Mouse (Mus musculus) gastrocnemius, adult 2 months (tissue): Measurements from ENCODE around the gene Rab11fip5. TPM values are rescaled to one million over a fixed set of nuclear protein-coding genes. Genes with fewer than 3 reads are reported as not detected.

ENCODE experiments used
- DNase-seq: peaks from one replicate; pipeline ENCODE4 v3.0.0; 2022
- H3K27ac ChIP-seq: fragments of 200-600 bp; 2 replicates; pipeline ENCODE4 v1.8.1; 2022; ENCODE audit warnings: mild to moderate bottlenecking
- H3K4me3 ChIP-seq: fragments of 200-600 bp; 2 replicates; pipeline ENCODE4 v1.8.1; 2022; ENCODE audit warnings: mild to moderate bottlenecking, moderate library complexity
- CTCF ChIP-seq: fragments of 200-600 bp; IDR thresholded peaks from 2 replicates; pipeline ENCODE4 v1.8.1; 2022; ENCODE audit warnings: antibody characterized with exemption, mild to moderate bottlenecking, moderate library complexity
- intact Hi-C: fragments of 180-260 bp; cut with DNase I; formaldehyde crosslinking; loops from one replicate; pipeline ENCODE4 v1.15.1; 2025
- total RNA-seq, 2 experiments: library from RNA; stranded (reverse); gene quantifications; 2 replicates each; pipeline ENCODE4 v1.2.3; 2021

The Rab11fip5 gene
- total RNA-seq, 2 experiments from 2014 or later, result 24.2 to 28.2 TPM

- peak; percentile 69 for TF ChIP-seq CTCF
- Histone ChIP-seq H3K4me3 (no peak overlapping the region), H3K27ac (no peak overlapping the region)
- intact Hi-C loops, result no loop called here
- peak; percentile 62 for DNase-seq
Observed at GRCm38 (mm10) chr6:85339273-85339901, 35.0 kb downstream of the Rab11fip5 start.

- intact Hi-C loops, result no loop called here
- H3K27ac ChIP-seq, result no peak overlapping the region
- no peak overlapping the region for H3K4me3 ChIP-seq
- no peak for TF ChIP-seq CTCF
- DNase-seq, result no peak
Observed at GRCm38 (mm10) chr6:85336944-85337343, 37.5 kb downstream of the Rab11fip5 start.

- intact Hi-C loops, result no loop called here
- H3K27ac ChIP-seq, result no peak overlapping the region
- no peak for DNase-seq
- TF ChIP-seq CTCF, result no peak
- H3K4me3 ChIP-seq, result no peak overlapping the region
Observed at GRCm38 (mm10) chr6:85335352-85335751, 39.1 kb downstream of the Rab11fip5 start.

- Histone ChIP-seq H3K27ac (no peak overlapping the region), H3K4me3 (no peak overlapping the region)
- DNase-seq, result no peak
- intact Hi-C loops, result loop anchor here (5.0 kb wide), 1 partner anchor 73 kb away; no protein-coding TSS in a partner anchor
- TF ChIP-seq CTCF, result no peak
Observed at GRCm38 (mm10) chr6:85334851-85335250, 39.6 kb downstream of the Rab11fip5 start.

GRCm38 (mm10) chr6:85334251-85334650 is 40.2 kb downstream of the Rab11fip5 start:
- intact Hi-C loops, result loop anchor here (5.0 kb wide), 1 partner anchor 72 kb away; no protein-coding TSS in a partner anchor
- no peak for TF ChIP-seq CTCF
- peak overlapping the region; percentile 83 for H3K4me3 ChIP-seq

GRCm38 (mm10) chr6:85333732-85334131 is 40.7 kb downstream of the Rab11fip5 start:
- intact Hi-C loops, result loop anchor here (2.0 to 5.0 kb wide), 2 partner anchors 71 to 117 kb away; partner anchors contain the start of genes Cct7 and Pradc1
- Histone ChIP-seq H3K27ac (peak overlapping the region; percentile 99), H3K4me3 (peak overlapping the region; percentile 83)
- peak; percentile 34 for DNase-seq
- no peak for TF ChIP-seq CTCF

More at GRCm38 (mm10) chr6:85334251-85334650, 40.2 kb downstream of the Rab11fip5 start:
- no peak for DNase-seq
- peak overlapping the region; percentile 99 for H3K27ac ChIP-seq

- TF ChIP-seq CTCF, result no peak; the same call in 1 of the 2 replicates
- DNase-seq, result peak; percentile 97
- Histone ChIP-seq H3K4me3 (peak within 1 kb of the TSS; percentile 83), H3K27ac (peak within 1 kb of the TSS; percentile 99)
- intact Hi-C loops, result loop anchor here (2.0 to 5.0 kb wide), 2 partner anchors 71 to 118 kb away; partner anchors contain the start of genes Cct7 and Pradc1
Observed at GRCm38 (mm10) chr6:85333000-85333669, 41.3 kb downstream of the Rab11fip5 start, which contains the start of gene Sfxn5. Gene Sfxn5, minus strand, starts transcription at chr6:85333422.

GRCm38 (mm10) chr6:85332351-85332999 is 42.0 kb downstream of the Rab11fip5 start:
- TF ChIP-seq CTCF, result no peak
- DNase-seq, result peak; percentile 72
- peak overlapping the region; percentile 99 for H3K27ac ChIP-seq
- peak overlapping the region; percentile 83 for H3K4me3 ChIP-seq
- intact Hi-C loops, result loop anchor here (2.0 to 5.0 kb wide), 2 partner anchors 70 to 118 kb away; partner anchors contain the start of genes Cct7 and Pradc1

- Histone ChIP-seq H3K27ac (peak overlapping the region; percentile 99), H3K4me3 (peak overlapping the region; percentile 83)
- no peak for TF ChIP-seq CTCF
- DNase-seq, result no peak
- intact Hi-C loops, result loop anchor here (2.0 to 5.0 kb wide), 2 partner anchors 69 to 119 kb away; partner anchors contain the start of genes Cct7 and Pradc1
Observed at GRCm38 (mm10) chr6:85331736-85332135, 42.7 kb downstream of the Rab11fip5 start.

GRCm38 (mm10) chr6:85331221-85331735 is 43.2 kb downstream of the Rab11fip5 start:
- H3K4me3 ChIP-seq, result peak overlapping the region; percentile 83
- peak overlapping the region; percentile 99; the same call in 1 of the 2 replicates for H3K27ac ChIP-seq
- no peak for TF ChIP-seq CTCF
- DNase-seq, result peak; percentile 60
- intact Hi-C loops, result loop anchor here (5.0 kb wide), 1 partner anchor 69 kb away; no protein-coding TSS in a partner anchor

GRCm38 (mm10) chr6:85329666-85330185 is 44.7 kb downstream of the Rab11fip5 start:
- Histone ChIP-seq H3K4me3 (no peak overlapping the region), H3K27ac (no peak overlapping the region)
- DNase-seq, result no peak
- TF ChIP-seq CTCF, result no peak
- intact Hi-C loops, result loop anchor here (5.0 kb wide), 1 partner anchor 67 kb away; no protein-coding TSS in a partner anchor

- Histone ChIP-seq H3K27ac (no peak overlapping the region), H3K4me3 (no peak overlapping the region)
- TF ChIP-seq CTCF, result no peak
- DNase-seq, result no peak
- intact Hi-C loops, result no loop called here
Observed at GRCm38 (mm10) chr6:85326564-85326963, 47.9 kb downstream of the Rab11fip5 start.
